Mouse (Mus musculus): ENCODE results near the gene Olfr659.

Gene Olfr659

DNA sequence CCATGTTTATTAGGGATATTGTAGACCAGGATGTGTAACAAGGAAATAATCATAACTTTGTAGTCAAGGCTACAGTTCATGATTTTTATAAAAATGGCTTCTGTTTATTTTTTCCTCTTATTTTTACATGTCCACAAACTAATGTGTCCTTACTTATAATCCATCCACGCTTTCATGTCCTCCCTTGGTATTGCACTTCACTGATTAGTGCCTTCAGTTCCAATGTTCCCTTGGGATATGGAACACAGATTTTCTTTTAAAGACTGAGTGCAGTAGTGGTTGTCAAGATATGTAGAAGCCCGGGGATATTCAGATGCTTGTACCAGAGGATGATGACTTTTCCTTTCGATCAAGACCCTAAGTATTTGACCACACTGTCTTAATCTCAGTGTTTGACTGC, at the start of gene Olfr659:
TSS of gene Olfr659 (plus strand) at position 301 of the 400 bp plus-strand sequence.
- no peak for DNase-seq (ENCODE audit: low read depth, low spot score)

DNA sequence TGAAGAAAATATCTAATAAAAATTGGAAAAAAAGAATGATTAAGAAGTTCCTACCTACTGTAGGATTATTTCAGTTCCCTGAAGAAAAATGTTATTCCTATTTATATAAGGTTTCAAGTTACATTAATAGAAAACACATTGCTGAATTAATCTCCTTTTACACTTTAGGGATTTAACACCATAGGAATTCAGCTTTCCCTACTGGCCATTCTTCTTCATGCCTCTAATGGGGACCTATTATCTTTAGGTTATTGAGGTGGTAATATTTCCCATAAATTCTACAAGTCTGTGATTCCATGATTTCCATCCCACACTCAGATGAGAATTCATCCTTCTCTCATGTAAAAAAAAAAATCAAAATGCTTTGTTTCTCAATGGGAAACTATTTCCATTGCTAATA, 42.1 kb upstream of the Olfr659 start, which contains the start of gene Olfr657:
TSS of gene Olfr657 (plus strand) at position 301 of the 400 bp plus-strand sequence.
- DNase-seq (ENCODE audit: low read depth, low spot score): no peak

DNA sequence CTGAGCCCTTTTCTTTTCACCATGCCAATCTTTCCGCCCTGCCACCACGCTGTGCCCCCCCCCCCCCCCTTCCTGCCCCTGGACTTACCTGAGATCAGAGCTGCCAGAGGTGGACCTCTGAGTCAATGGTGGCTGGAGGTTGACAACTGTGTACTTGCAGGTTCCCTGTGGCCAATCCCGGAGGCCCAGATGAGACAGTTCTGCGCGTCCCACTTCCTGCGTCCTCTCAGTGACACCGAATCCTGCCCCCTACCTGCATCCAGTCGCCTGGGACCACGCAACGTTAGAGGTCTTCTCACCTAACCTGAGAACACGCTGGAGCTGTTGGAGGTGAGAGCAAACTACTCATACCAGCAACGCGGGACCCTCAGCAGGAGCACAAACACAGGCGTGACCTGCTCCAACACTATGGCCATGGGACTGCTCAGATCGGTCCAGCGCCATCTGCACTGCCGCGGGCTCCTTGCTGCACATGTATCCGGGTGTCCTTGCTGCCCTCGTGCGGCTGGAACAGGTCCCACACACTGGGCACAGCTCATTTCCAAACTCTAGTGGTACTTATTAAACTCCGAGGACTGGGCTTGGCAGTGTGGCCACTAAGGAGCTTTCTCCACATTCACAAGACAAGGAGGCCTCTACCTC, 19.6 kb upstream of the Olfr659 start, which contains the start of gene Olfr658:
TSS of gene Olfr658 (minus strand) at position 465 of the 642 bp plus-strand sequence.
- DNase-seq (ENCODE audit: low read depth, low spot score): no peak

DNA sequence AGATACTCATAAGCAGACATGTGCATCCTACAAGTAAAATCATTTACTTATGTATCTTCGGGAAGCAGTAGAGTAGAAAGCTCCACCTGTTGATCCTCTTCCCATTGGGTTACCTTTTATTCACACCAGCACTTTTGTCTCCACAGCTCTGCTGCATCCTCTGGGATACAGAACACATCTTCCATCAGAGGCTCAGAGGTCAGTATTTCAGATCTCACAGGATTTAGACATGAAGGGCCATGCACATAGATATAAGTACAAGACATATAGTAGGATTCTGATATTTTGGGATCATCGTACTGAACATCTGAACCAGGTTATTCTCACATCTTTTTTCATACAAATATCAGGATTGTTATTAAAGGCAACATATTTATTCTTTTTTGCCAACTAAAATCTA, 19.6 kb downstream of the Olfr659 start, which contains the start of gene Olfr661:
TSS of gene Olfr661 (plus strand) at position 301 of the 400 bp plus-strand sequence.
- no peak for DNase-seq (ENCODE audit: low read depth, low spot score)
